Mouse (Mus musculus) lung, embryonic 15.5 days (tissue): ENCODE measurements around the gene Spata20. TPM values are rescaled to one million over a fixed set of nuclear protein-coding genes. Genes with fewer than 3 reads are reported as not detected.

Experiments
- ATAC-seq: fragments of 200-750 bp; cut with Nextera tagmentation; 2 replicates; pipeline ENCODE4 v1.8.0; 2017; ENCODE audit warnings: moderate number of reproducible peaks, borderline replicate concordance; ENCODE audit not compliant: low FRiP score, low TSS enrichment; ENCODE audit errors: extremely low read depth
- H3K27ac ChIP-seq: fragments of 300-500 bp; sonication (generic); 2 replicates; pipeline ENCODE4 v1.5.1; 2015; ENCODE audit warnings: moderate library complexity, mild to moderate bottlenecking, inconsistent platforms
- H3K27me3 ChIP-seq: fragments of 300-500 bp; sonication (generic); 2 replicates; pipeline ENCODE4 v1.6.1; 2015; ENCODE audit warnings: inconsistent platforms
- H3K36me3 ChIP-seq: fragments of 300-500 bp; sonication (generic); 2 replicates; pipeline ENCODE4 v1.6.1; 2015; ENCODE audit warnings: inconsistent platforms
- H3K4me1 ChIP-seq: fragments of 300-500 bp; sonication (generic); 2 replicates; pipeline ENCODE4 v1.6.1; 2015; ENCODE audit warnings: inconsistent platforms
- H3K4me2 ChIP-seq: fragments of 300-500 bp; sonication (generic); 2 replicates; pipeline ENCODE4 v1.6.1; 2015; ENCODE audit warnings: inconsistent platforms, mild to moderate bottlenecking, moderate library complexity
- H3K4me3 ChIP-seq: fragments of 300-500 bp; sonication (generic); 2 replicates; pipeline ENCODE4 v1.5.1; 2015; ENCODE audit warnings: mild to moderate bottlenecking, inconsistent platforms
- H3K9ac ChIP-seq: fragments of 300-500 bp; sonication (generic); 2 replicates; pipeline ENCODE4 v1.6.1; 2015; ENCODE audit warnings: inconsistent platforms
- H3K9me3 ChIP-seq: fragments of 300-500 bp; sonication (generic); 2 replicates; pipeline ENCODE4 v1.6.1; 2016; ENCODE audit warnings: inconsistent platforms
- WGBS: fragments of 180-500 bp; shearing (Covaris S2); methylation state at CpG from one replicate; pipeline ENCODE4 v1.1.7; 2015; 5-methylcytosine and 5-hydroxymethylcytosine counted together
- polyA plus RNA-seq: library from polyadenylated mRNA; unstranded; fragments of >200 nt; fragmentation: Nextera tagmentation; extraction: Ambion mirVana; gene quantifications from 2 replicates; pipeline ENCODE4 v1.2.1, GENCODE M21; 2015

Gene Spata20
- 0.06 and 0.31 TPM in 2 replicates for polyA plus RNA-seq

GRCm38 (mm10) chr11:94486001-94486400, at the start of gene Spata20:
TSS of gene Spata20 (minus strand) at chr11:94486179.
- Histone ChIP-seq H3K36me3 (no peaks in the 10 kb centered on the region), H3K4me1 (peaks cover 9% of the 10 kb centered on the region), H3K9ac (no peak within 1 kb of the TSS), H3K9me3 (no peaks in the 10 kb centered on the region), H3K4me3 (no peak within 1 kb of the TSS), H3K27ac (no peak within 1 kb of the TSS), H3K27me3 (peaks cover 11% of the 10 kb centered on the region), H3K4me2 (peak within 1 kb of the TSS; percentile 44)
- WGBS: 2% methylated on average over 24 of the region's 24 CpGs
- peak; percentile 66; the same call in 1 of the 2 replicates for ATAC-seq

GRCm38 (mm10) chr11:94533171-94533570, 47.2 kb upstream of the Spata20 start:
- Histone ChIP-seq H3K9me3 (no peaks in the 10 kb centered on the region), H3K4me2 (no peak overlapping the region), H3K4me1 (no peaks in the 10 kb centered on the region), H3K36me3 (no peaks in the 10 kb centered on the region), H3K27me3 (no peaks in the 10 kb centered on the region), H3K27ac (no peak overlapping the region), H3K9ac (no peak overlapping the region), H3K4me3 (no peak overlapping the region)
- no peak for ATAC-seq
- WGBS: 65% methylated on average over 8 of the region's 8 CpGs

- no peak overlapping the region for H3K9ac ChIP-seq
- 41% methylated on average over 3 of the region's 3 CpGs for WGBS
- no peak overlapping the region for H3K27ac ChIP-seq
- no peaks in the 10 kb centered on the region for H3K36me3 ChIP-seq
- H3K27me3 ChIP-seq: no peaks in the 10 kb centered on the region
- no peaks in the 10 kb centered on the region for H3K4me1 ChIP-seq
- no peak for ATAC-seq
- H3K4me3 ChIP-seq: no peak overlapping the region
- no peaks in the 10 kb centered on the region for H3K9me3 ChIP-seq
- no peak overlapping the region for H3K4me2 ChIP-seq
Measured at GRCm38 (mm10) chr11:94528879-94529278, 42.9 kb upstream of the Spata20 start.

DNA sequence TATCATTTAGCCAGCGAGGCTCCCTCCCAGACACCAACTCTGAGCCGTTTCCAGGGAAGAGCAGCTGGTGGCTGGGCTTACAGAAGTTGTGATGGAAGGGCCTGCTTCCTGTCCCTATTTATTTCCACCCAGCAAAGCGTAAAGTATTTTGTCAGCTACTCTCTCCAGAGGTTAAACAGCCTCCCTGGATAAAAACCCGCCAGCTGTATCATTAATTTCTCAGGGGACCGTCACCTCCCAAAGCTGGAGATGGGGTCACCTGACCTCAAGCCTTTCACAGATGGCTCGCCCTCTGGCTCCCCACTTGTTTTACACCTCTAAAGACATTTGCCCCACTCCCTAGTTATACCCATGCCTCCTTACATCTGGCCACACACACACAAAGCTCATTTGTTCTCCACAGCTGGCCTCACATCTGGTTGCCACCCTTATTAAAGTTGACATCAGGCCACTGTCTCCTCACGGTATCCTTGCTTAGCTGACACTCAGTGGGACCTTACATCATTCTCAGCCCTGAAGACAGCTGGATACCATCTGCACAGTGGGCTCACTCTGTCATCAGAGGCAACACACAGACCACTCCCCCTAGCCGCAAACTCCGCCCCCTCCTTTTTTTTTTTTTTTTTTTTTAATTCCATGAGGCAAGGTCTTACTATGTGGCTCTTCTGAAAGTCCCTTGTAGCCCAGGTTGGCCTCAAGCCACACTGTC, 40.3 kb upstream of the Spata20 start:
- H3K27me3 ChIP-seq: no peaks in the 10 kb centered on the region
- H3K4me2 ChIP-seq: no peak overlapping the region
- no peaks in the 10 kb centered on the region for H3K36me3 ChIP-seq
- peak; percentile 62; the same call in 1 of the 2 replicates for ATAC-seq
- 39% methylated on average over 9 of the region's 9 CpGs for WGBS
- H3K9me3 ChIP-seq: no peaks in the 10 kb centered on the region
- H3K27ac ChIP-seq: no peak overlapping the region
- no peak overlapping the region for H3K9ac ChIP-seq
- 0 out of 2 replicates have a peak, but pooled peaks cover 10% of the 10 kb centered on the region for H3K4me1 ChIP-seq
- H3K4me3 ChIP-seq: no peak overlapping the region

GRCm38 (mm10) chr11:94521219-94521843, 35.4 kb upstream of the Spata20 start, which contains the start of gene Mycbpap:
TSS of gene Mycbpap (minus strand) at chr11:94521742.
- WGBS: under 1% methylated on average over 42 of the region's 42 CpGs
- Histone ChIP-seq H3K4me1 (0 out of 2 replicates have a peak, but pooled peaks cover 21% of the 10 kb centered on the region), H3K9ac (peak within 1 kb of the TSS; percentile 46), H3K27ac (0 out of 2 replicates have a peak within 1 kb of the TSS, but pooled peaks have one; percentile 0), H3K4me2 (peak within 1 kb of the TSS; percentile 85), H3K9me3 (no peaks in the 10 kb centered on the region), H3K4me3 (peak within 1 kb of the TSS; percentile 52), H3K36me3 (no peaks in the 10 kb centered on the region), H3K27me3 (no peaks in the 10 kb centered on the region)
- peak; percentile 72; the same call in 1 of the 2 replicates for ATAC-seq

- Histone ChIP-seq H3K9me3 (no peaks in the 10 kb centered on the region), H3K9ac (no peak overlapping the region), H3K4me3 (no peak overlapping the region), H3K27ac (no peak overlapping the region), H3K36me3 (no peaks in the 10 kb centered on the region), H3K4me1 (0 out of 2 replicates have a peak, but pooled peaks cover 8% of the 10 kb centered on the region), H3K27me3 (no peaks in the 10 kb centered on the region), H3K4me2 (no peak overlapping the region)
- peak; percentile 52; the same call in 1 of the 2 replicates for ATAC-seq
- 19% methylated on average over 9 of the region's 9 CpGs for WGBS
Measured at GRCm38 (mm10) chr11:94513452-94513851, 27.5 kb upstream of the Spata20 start.

DNA sequence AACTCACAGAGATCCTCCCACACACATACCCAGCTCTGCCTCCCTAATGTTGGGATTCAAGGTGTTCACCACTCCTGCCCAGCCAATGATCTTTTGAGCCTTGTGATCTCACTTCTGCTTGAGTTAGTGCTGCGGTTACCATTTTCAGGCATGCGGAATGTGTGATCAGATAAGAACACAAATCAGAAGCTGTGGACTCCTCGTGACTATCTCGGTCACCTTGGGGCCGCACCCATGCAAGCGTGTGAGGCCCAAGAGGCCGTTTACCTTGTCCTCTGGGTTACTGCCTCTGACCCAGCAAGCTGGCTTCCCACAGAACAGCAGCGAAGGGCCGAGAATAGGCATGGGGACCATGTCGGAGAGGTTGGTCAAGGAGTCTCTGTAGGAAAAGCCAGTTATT, 23.0 kb upstream of the Spata20 start:
- no peak for ATAC-seq
- Histone ChIP-seq H3K9ac (no peak overlapping the region), H3K36me3 (no peaks in the 10 kb centered on the region), H3K27ac (no peak overlapping the region), H3K27me3 (no peaks in the 10 kb centered on the region), H3K4me2 (no peak overlapping the region), H3K4me1 (0 out of 2 replicates have a peak, but pooled peaks cover 2% of the 10 kb centered on the region), H3K4me3 (no peak overlapping the region), H3K9me3 (no peaks in the 10 kb centered on the region)
- 55% methylated on average over 10 of the region's 10 CpGs for WGBS

- H3K4me3 ChIP-seq: no peak overlapping the region
- no peak overlapping the region for H3K4me2 ChIP-seq
- H3K27me3 ChIP-seq: no peaks in the 10 kb centered on the region; the same call in 1 of the 2 replicates
- no peak overlapping the region for H3K27ac ChIP-seq
- no peak for ATAC-seq
- H3K36me3 ChIP-seq: no peaks in the 10 kb centered on the region
- peaks cover 31% of the 10 kb centered on the region for H3K4me1 ChIP-seq
- 73% methylated on average over 8 of the region's 8 CpGs for WGBS
- H3K9ac ChIP-seq: no peak overlapping the region
- H3K9me3 ChIP-seq: no peaks in the 10 kb centered on the region
Measured at GRCm38 (mm10) chr11:94501482-94501881, 15.5 kb upstream of the Spata20 start.

DNA sequence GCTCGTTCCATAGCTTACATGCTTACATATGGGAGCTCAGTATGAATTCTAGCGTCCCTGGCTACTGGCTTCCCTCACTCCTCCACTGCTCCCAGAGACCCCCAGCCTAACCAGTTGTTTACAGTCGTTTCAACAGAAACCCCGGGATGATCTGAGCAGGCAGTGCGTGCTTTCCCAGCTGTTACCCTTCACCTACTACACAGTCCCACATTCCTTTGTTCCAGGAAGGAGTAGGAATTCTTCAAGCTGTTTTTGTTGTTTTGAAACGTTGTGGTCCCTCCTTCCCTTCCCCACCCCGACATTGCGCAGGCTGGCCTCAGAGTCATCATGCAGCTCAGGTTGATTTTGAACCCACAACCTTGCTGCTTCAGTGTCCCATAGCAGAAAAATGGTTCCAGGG, 14.4 kb upstream of the Spata20 start:
- Histone ChIP-seq H3K9ac (no peak overlapping the region), H3K4me1 (peaks cover 31% of the 10 kb centered on the region), H3K36me3 (no peaks in the 10 kb centered on the region), H3K27ac (peak overlapping the region; percentile 96), H3K4me2 (peak overlapping the region; percentile 58), H3K27me3 (no peaks in the 10 kb centered on the region; the same call in 1 of the 2 replicates), H3K9me3 (no peaks in the 10 kb centered on the region), H3K4me3 (peak overlapping the region; percentile 42)
- WGBS: 17% methylated on average over 8 of the region's 8 CpGs
- no peak for ATAC-seq

GRCm38 (mm10) chr11:94499661-94500152, 13.7 kb upstream of the Spata20 start, which contains the start of gene Epn3:
TSS of gene Epn3 (minus strand) at chr11:94499974.
- peak within 1 kb of the TSS; percentile 56 for H3K9ac ChIP-seq
- peak within 1 kb of the TSS; percentile 96 for H3K27ac ChIP-seq
- no peaks in the 10 kb centered on the region; the same call in 1 of the 2 replicates for H3K27me3 ChIP-seq
- peak within 1 kb of the TSS; percentile 42 for H3K4me3 ChIP-seq
- peak within 1 kb of the TSS; percentile 58 for H3K4me2 ChIP-seq
- H3K36me3 ChIP-seq: no peaks in the 10 kb centered on the region
- ATAC-seq: peak; percentile 64
- WGBS: under 1% methylated on average over 25 of the region's 26 CpGs
- no peaks in the 10 kb centered on the region for H3K9me3 ChIP-seq
- peaks cover 36% of the 10 kb centered on the region for H3K4me1 ChIP-seq

DNA sequence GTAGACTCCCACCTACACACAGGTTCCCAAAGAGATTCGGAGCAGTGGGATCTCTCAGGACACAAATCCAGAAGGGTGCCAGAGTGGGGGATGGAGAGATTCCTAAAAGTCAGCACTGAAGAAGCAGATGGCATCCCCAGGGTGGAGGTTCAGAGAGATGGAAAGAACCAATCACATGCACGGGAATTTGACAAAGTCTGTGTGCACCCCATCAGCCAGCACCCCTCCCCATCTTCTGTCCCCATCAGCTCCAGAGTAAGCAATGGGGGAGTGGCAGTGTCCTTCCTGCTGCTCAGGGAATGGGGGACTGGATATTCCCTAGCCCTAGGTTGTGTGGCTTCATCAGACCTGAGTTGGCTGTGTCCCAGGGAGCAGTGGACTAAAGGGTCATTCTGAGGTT, 13.1 kb upstream of the Spata20 start:
- H3K36me3 ChIP-seq: no peaks in the 10 kb centered on the region
- peaks cover 42% of the 10 kb centered on the region for H3K4me1 ChIP-seq
- no peak for ATAC-seq
- peak overlapping the region; percentile 42 for H3K4me3 ChIP-seq
- peak overlapping the region; percentile 96 for H3K27ac ChIP-seq
- H3K27me3 ChIP-seq: no peaks in the 10 kb centered on the region; the same call in 1 of the 2 replicates
- peak overlapping the region; percentile 56 for H3K9ac ChIP-seq
- peak overlapping the region; percentile 58 for H3K4me2 ChIP-seq
- H3K9me3 ChIP-seq: no peaks in the 10 kb centered on the region
- 7% methylated on average over 2 of the region's 2 CpGs for WGBS
